Comparison of ENCODE assay signal across 18 mouse cellular contexts in genomic region chr2:74954101-74954500, GRCm38 (mm10).
DNase-seq lines count a peak whose midpoint lies in the region; ATAC-seq and TF ChIP-seq lines count a peak whose summit lies in the region.
"Had no signal": no experiment of that assay in that cellular context is flagged by ENCODE, and none has a peak within 500 bp of the region (broad histone marks: within the 10 kb centered on the region; RNA-seq: fewer than 3 reads in every experiment).

No protein-coding gene starts in this region.

- WGBS in lung, embryonic 16.5 days, result 62% methylated on average over 9 of the region's 9 CpGs
- 77% methylated on average over 9 of the region's 9 CpGs for WGBS in lung, adult 2 months

- no peaks in the 10 kb centered on the region for H3K9me3 ChIP-seq in lung, embryonic 16.5 days (ENCODE audit: control insufficient read depth, low read length)
- H3K9me3 ChIP-seq: embryonic facial prominence, embryonic 10.5 days; embryonic facial prominence, embryonic 12.5 days; forebrain, embryonic 13.5 days; forebrain, embryonic 15.5 days had no signal

- H3K4me3 ChIP-seq in lung, embryonic 16.5 days (ENCODE audit: low read length), result no peak overlapping the region
- H3K4me3 ChIP-seq in lung, adult 2 months (replicated peaks; ENCODE audit: extremely low read depth, low read depth, low read length), result no peak overlapping the region
- H3K4me3 ChIP-seq: embryonic facial prominence, embryonic 10.5 days; embryonic facial prominence, embryonic 12.5 days; forebrain, embryonic 13.5 days; forebrain, embryonic 15.5 days had no signal

- no peak for TF ChIP-seq POLR2A in lung, adult 2 months (IDR thresholded peaks at IDR 0.05; ENCODE audit: borderline replicate concordance, extremely low read depth, low read depth, low read length)

- H3K9ac ChIP-seq in lung, embryonic 16.5 days (ENCODE audit: low read length), result no peak overlapping the region
- H3K9ac ChIP-seq: embryonic facial prominence, embryonic 12.5 days; forebrain, embryonic 13.5 days; forebrain, embryonic 15.5 days had no signal

- no peak for DNase-seq in lung, postnatal 10 days
- DNase-seq in lung, postnatal 36 days, result peak; percentile 16
- no peak for DNase-seq in lung, adult 2 months
- DNase-seq in adipocyte (ENCODE audit: low spot score), result peak; percentile 87
- DNase-seq in layer of hippocampus, adult 8-10 months (ENCODE audit: low spot score in 2 of 2), result no peak
- DNase-seq: adrenal gland, adult 8-10 months; adrenal gland, postnatal 14 days; adrenal gland, postnatal 36 days; cerebellum, adult 11-12 months; cerebellum, adult 2 months; cerebellum, adult 9-10 months; cerebellum, postnatal 10 days; cerebellum, postnatal 25 days had no signal

- no peak for TF ChIP-seq CTCF in lung, adult 2 months (IDR thresholded peaks at IDR 0.05; ENCODE audit: insufficient read depth, low read length)

- no peaks in the 10 kb centered on the region for H3K36me3 ChIP-seq in lung, embryonic 16.5 days (ENCODE audit: control insufficient read depth, insufficient read depth, low read length)
- H3K36me3 ChIP-seq: embryonic facial prominence, embryonic 10.5 days; embryonic facial prominence, embryonic 12.5 days; forebrain, embryonic 15.5 days had no signal

- no peaks in the 10 kb centered on the region; the same call in 1 of the 2 replicates for H3K27me3 ChIP-seq in lung, embryonic 16.5 days (ENCODE audit: control insufficient read depth, insufficient read depth, low read depth, low read length)
- H3K27me3 ChIP-seq: embryonic facial prominence, embryonic 12.5 days; forebrain, embryonic 13.5 days; forebrain, embryonic 15.5 days had no signal

- no peak overlapping the region for H3K4me2 ChIP-seq in lung, embryonic 16.5 days (ENCODE audit: low read depth, low read length)
- H3K4me2 ChIP-seq: embryonic facial prominence, embryonic 12.5 days; forebrain, embryonic 13.5 days; forebrain, embryonic 15.5 days had no signal

- no peak overlapping the region for H3K27ac ChIP-seq in lung, embryonic 16.5 days (ENCODE audit: low read length)
- H3K27ac ChIP-seq: embryonic facial prominence, embryonic 10.5 days; embryonic facial prominence, embryonic 12.5 days; forebrain, embryonic 13.5 days; forebrain, embryonic 15.5 days had no signal

- ATAC-seq in lung, embryonic 16.5 days (ENCODE audit: low read depth), result 0 out of 2 replicates have a peak, but pooled peaks have one; percentile 52
- ATAC-seq: forebrain, embryonic 13.5 days; forebrain, embryonic 15.5 days had no signal

- no peaks in the 10 kb centered on the region for H3K4me1 ChIP-seq in lung, embryonic 16.5 days (replicated peaks; ENCODE audit: control insufficient read depth, insufficient read depth, low read length)
- H3K4me1 ChIP-seq in lung, adult 2 months (ENCODE audit: control insufficient read depth, insufficient read depth, low read length), result no peaks in the 10 kb centered on the region
- H3K4me1 ChIP-seq: embryonic facial prominence, embryonic 10.5 days; embryonic facial prominence, embryonic 12.5 days; forebrain, embryonic 13.5 days; forebrain, embryonic 15.5 days had no signal

Comparison
In these comparisons a context has a peak if more than half of its experiments do, and no peak if none do; other contexts are left out.
1. DNase-seq: peak in lung, postnatal 36 days (single experiment) and adipocyte (single experiment); none in lung, postnatal 10 days (single experiment), lung, adult 2 months (single experiment) and layer of hippocampus, adult 8-10 months (0 of 2).